Mouse (Mus musculus): Measurements from ENCODE around the gene Pds5a.
"Not testable (repeated sequence)": the region's sequence is repeated elsewhere in the genome, so short reads cannot be mapped to it uniquely, and the experiment has no call there.

GRCm38 (mm10) chr5:65717903-65718211, 19.8 kb upstream of the Pds5a start:
- not testable (repeated sequence) for TF ChIP-seq CTCF (IDR thresholded peaks at IDR 0.05; ENCODE audit: borderline replicate concordance, extremely low read depth, insufficient read depth, insufficient read length); POLR2A (IDR thresholded peaks at IDR 0.05; ENCODE audit: borderline replicate concordance, extremely low read depth, insufficient read depth, insufficient read length, poor library complexity, severe bottlenecking)
